Mouse (Mus musculus): ENCODE data around the gene Krt81. TPM values are rescaled to one million over a fixed set of nuclear protein-coding genes. Genes with fewer than 3 reads are reported as not detected.

Krt81 gene
- polyA plus RNA-seq (2015; fragmentation: Nextera tagmentation; extraction: Ambion mirVana), result 0.35 and 1.3 TPM in 2 replicates

GRCm38 (mm10) chr15:101463651-101464050 is at the start of gene Krt81:
Gene Krt81 (minus strand): TSS chr15:101463751.
- Histone ChIP-seq H3K36me3 (no peaks in the 10 kb centered on the region), H3K4me3 (no peak within 1 kb of the TSS), H3K9me3 (no peaks in the 10 kb centered on the region), H3K9ac (no peak within 1 kb of the TSS), H3K4me1 (no peaks in the 10 kb centered on the region), H3K4me2 (no peak within 1 kb of the TSS), H3K27ac (no peak within 1 kb of the TSS), H3K27me3 (no peaks in the 10 kb centered on the region; the same call in 1 of the 2 replicates)
- WGBS, result 80% methylated on average over 13 of the region's 13 CpGs
- ATAC-seq (ENCODE audit: insufficient number of reproducible peaks, low FRiP score, low TSS enrichment, low read depth), result no peak

GRCm38 (mm10) chr15:101508247-101508646 is 44.7 kb upstream of the Krt81 start:
- Histone ChIP-seq H3K4me3 (no peak overlapping the region), H3K27me3 (0 out of 2 replicates have a peak, but pooled peaks cover 3% of the 10 kb centered on the region), H3K9me3 (no peaks in the 10 kb centered on the region), H3K4me1 (no peaks in the 10 kb centered on the region), H3K36me3 (no peaks in the 10 kb centered on the region), H3K27ac (no peak overlapping the region), H3K4me2 (no peak overlapping the region), H3K9ac (no peak overlapping the region)
- 63% methylated on average over 9 of the region's 9 CpGs for WGBS
- ATAC-seq (ENCODE audit: insufficient number of reproducible peaks, low FRiP score, low TSS enrichment, low read depth), result no peak

DNA sequence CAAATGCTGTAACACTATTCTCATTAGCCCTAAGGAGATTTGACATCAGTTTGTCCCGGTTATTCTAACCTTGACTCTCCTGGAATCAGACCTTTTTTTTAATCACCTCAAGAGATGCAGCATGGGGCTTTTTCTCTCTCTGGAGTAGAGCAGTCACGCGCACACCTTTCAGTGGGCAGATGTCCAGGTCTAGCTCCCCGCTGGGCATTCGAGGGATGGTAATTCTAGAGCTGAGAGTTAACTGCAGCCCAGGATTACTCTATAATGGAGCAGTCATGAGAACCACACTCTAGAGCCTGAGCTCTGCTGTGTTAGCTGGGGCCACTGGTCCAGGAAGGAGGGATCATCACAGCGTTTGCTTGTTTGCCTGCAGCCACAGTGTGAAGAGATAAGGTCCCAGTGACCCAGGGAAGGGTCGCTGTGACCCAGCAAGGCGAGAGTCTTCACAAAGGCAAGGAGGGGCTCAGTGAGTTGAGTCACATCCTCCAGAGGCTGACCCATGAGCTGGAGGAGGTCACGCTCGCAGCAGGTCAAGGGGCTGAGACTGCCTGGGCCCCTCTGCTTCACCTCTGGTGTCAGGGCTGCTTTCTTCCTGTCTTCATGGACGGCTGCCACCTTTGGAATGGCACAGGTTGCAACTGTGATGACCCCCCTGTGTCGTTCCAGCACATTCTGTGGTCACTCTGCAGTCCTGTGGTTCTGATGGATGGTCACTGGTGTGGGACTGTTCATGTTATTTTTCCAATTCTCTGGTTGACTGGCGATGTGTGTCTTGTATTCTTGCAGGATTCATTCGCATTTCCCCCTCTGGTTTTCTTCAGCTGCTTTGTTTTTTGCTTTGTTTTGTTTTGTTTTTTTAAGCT is 43.6 kb upstream of the Krt81 start:
- WGBS, result 52% methylated on average over 14 of the region's 14 CpGs
- Histone ChIP-seq H3K27ac (no peak overlapping the region), H3K9ac (no peak overlapping the region), H3K4me2 (no peak overlapping the region), H3K4me3 (no peak overlapping the region), H3K36me3 (no peaks in the 10 kb centered on the region), H3K9me3 (no peaks in the 10 kb centered on the region), H3K27me3 (0 out of 2 replicates have a peak, but pooled peaks cover 3% of the 10 kb centered on the region), H3K4me1 (no peaks in the 10 kb centered on the region)
- ATAC-seq (ENCODE audit: insufficient number of reproducible peaks, low FRiP score, low TSS enrichment, low read depth), result no peak

DNA sequence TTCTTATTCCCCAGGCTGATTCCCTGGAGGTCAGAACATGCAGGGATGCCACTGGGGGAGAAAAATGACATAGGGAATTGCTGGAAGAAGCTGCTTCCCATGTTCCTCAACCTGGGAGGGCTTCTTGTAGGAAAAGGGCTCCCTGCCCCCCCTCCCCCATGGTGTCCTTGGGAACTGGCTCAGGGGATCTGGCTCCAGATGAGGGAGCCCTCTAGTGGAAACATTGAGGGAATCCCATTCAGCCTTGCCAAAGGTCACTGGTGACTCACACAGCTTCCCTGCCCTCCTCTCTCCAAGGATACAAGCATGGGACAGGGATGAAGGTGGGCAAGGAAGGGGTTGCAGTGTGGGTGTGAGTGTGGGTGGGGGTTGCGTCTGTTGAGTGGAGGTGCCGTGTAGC is 33.6 kb upstream of the Krt81 start:
- no peak overlapping the region for H3K27ac ChIP-seq
- no peaks in the 10 kb centered on the region for H3K36me3 ChIP-seq
- ATAC-seq (ENCODE audit: insufficient number of reproducible peaks, low FRiP score, low TSS enrichment, low read depth), result no peak

DNA sequence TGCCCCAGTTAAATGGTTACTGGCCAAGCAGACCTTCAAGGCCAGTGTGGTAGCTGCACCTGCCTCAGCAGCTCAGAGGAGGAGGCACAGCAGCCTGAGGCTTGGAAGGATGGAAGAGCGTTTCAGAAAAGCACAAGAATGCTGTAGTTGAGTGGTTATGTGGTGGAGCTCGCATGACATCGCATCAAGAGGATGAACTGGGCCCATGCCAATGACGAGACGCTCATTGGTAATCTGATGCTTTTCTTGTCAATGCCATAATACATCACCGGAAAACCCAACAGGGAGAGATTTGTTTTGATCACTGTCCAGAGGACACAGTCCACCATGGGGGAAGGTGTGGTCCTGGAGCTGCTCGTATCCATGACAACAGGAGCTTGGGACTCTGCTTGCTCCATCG is 31.7 kb upstream of the Krt81 start:
- WGBS, result 70% methylated on average over 8 of the region's 8 CpGs
- no peaks in the 10 kb centered on the region for H3K27me3 ChIP-seq

More for the DNA sequence above, 33.6 kb upstream of the Krt81 start:
- no peak overlapping the region for H3K9ac ChIP-seq
- no peak overlapping the region for H3K4me2 ChIP-seq
- H3K4me3 ChIP-seq, result no peak overlapping the region
- no peaks in the 10 kb centered on the region for H3K9me3 ChIP-seq
- WGBS, result 85% methylated on average over 2 of the region's 2 CpGs
- H3K27me3 ChIP-seq, result no peaks in the 10 kb centered on the region
- 0 out of 2 replicates have a peak, but pooled peaks cover 8% of the 10 kb centered on the region for H3K4me1 ChIP-seq

DNA sequence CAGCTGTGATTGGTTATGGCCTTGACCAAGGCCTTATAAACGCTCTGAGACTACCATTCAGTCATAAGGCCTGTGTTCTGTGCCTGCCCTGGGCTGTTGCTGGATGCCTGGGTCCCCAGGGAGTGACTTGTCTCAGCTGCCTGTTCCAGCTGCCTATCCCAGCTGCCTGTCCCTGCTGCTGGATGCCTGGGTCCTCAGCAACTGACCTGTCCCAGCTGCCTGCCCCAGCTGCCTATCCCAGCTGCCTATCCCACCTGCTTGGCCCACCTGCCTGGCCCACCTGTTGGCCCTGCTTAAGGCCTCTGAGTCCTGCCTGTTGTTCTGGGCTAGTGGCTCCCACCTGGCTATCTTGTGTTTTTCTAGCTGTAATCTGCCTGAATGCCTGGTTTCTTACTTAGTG is 30.7 kb upstream of the Krt81 start:
- H3K4me1 ChIP-seq, result 0 out of 2 replicates have a peak, but pooled peaks cover 8% of the 10 kb centered on the region
- no peak for ATAC-seq (ENCODE audit: insufficient number of reproducible peaks, low FRiP score, low TSS enrichment, low read depth)
- no peak overlapping the region for H3K9ac ChIP-seq
- WGBS, result 17% methylated on average over 1 of the region's 1 CpGs
- no peak overlapping the region for H3K4me3 ChIP-seq
- H3K27me3 ChIP-seq, result no peaks in the 10 kb centered on the region
- no peak overlapping the region for H3K4me2 ChIP-seq
- no peak overlapping the region for H3K27ac ChIP-seq
- no peaks in the 10 kb centered on the region for H3K36me3 ChIP-seq
- no peaks in the 10 kb centered on the region for H3K9me3 ChIP-seq

More for the DNA sequence above, 31.7 kb upstream of the Krt81 start:
- no peak overlapping the region for H3K4me3 ChIP-seq
- no peak overlapping the region for H3K27ac ChIP-seq
- H3K4me1 ChIP-seq, result 0 out of 2 replicates have a peak, but pooled peaks cover 8% of the 10 kb centered on the region
- H3K36me3 ChIP-seq, result no peaks in the 10 kb centered on the region
- no peaks in the 10 kb centered on the region for H3K9me3 ChIP-seq
- ATAC-seq (ENCODE audit: insufficient number of reproducible peaks, low FRiP score, low TSS enrichment, low read depth), result no peak
- H3K4me2 ChIP-seq, result no peak overlapping the region
- no peak overlapping the region for H3K9ac ChIP-seq

- Histone ChIP-seq H3K27ac (no peak overlapping the region), H3K9ac (no peak overlapping the region), H3K4me1 (0 out of 2 replicates have a peak, but pooled peaks cover 8% of the 10 kb centered on the region), H3K36me3 (no peaks in the 10 kb centered on the region), H3K4me3 (no peak overlapping the region), H3K27me3 (no peaks in the 10 kb centered on the region), H3K4me2 (no peak overlapping the region), H3K9me3 (no peaks in the 10 kb centered on the region)
- WGBS, result 90% methylated on average over 6 of the region's 6 CpGs
- ATAC-seq (ENCODE audit: insufficient number of reproducible peaks, low FRiP score, low TSS enrichment, low read depth), result no peak
These were observed 30.2 kb upstream of the Krt81 start for GRCm38 (mm10) chr15:101493713-101494112.

GRCm38 (mm10) chr15:101492718-101493117 is 29.2 kb upstream of the Krt81 start:
- Histone ChIP-seq H3K9me3 (no peaks in the 10 kb centered on the region), H3K36me3 (no peaks in the 10 kb centered on the region), H3K27me3 (no peaks in the 10 kb centered on the region), H3K4me1 (0 out of 2 replicates have a peak, but pooled peaks cover 8% of the 10 kb centered on the region), H3K27ac (no peak overlapping the region), H3K4me2 (no peak overlapping the region), H3K9ac (no peak overlapping the region), H3K4me3 (no peak overlapping the region)
- WGBS, result 44% methylated on average over 8 of the region's 8 CpGs
- no peak for ATAC-seq (ENCODE audit: insufficient number of reproducible peaks, low FRiP score, low TSS enrichment, low read depth)

GRCm38 (mm10) chr15:101491431-101491830 is 27.9 kb upstream of the Krt81 start, which contains the start of gene Krt83:
Gene Krt83 (minus strand): TSS chr15:101491512.
- H3K9me3 ChIP-seq, result no peaks in the 10 kb centered on the region
- no peak within 1 kb of the TSS for H3K4me2 ChIP-seq
- H3K4me1 ChIP-seq, result 0 out of 2 replicates have a peak, but pooled peaks cover 8% of the 10 kb centered on the region
- H3K9ac ChIP-seq, result no peak within 1 kb of the TSS
- no peaks in the 10 kb centered on the region for H3K36me3 ChIP-seq
- H3K27me3 ChIP-seq, result no peaks in the 10 kb centered on the region
- no peak for ATAC-seq (ENCODE audit: insufficient number of reproducible peaks, low FRiP score, low TSS enrichment, low read depth)
- WGBS, result 62% methylated on average over 6 of the region's 6 CpGs
- no peak within 1 kb of the TSS for H3K4me3 ChIP-seq
- no peak within 1 kb of the TSS for H3K27ac ChIP-seq

GRCm38 (mm10) chr15:101485911-101486635 is 22.5 kb upstream of the Krt81 start:
- no peak overlapping the region for H3K9ac ChIP-seq
- no peaks in the 10 kb centered on the region for H3K27me3 ChIP-seq
- H3K4me1 ChIP-seq, result 0 out of 2 replicates have a peak, but pooled peaks cover 5% of the 10 kb centered on the region
- H3K36me3 ChIP-seq, result no peaks in the 10 kb centered on the region
- no peak overlapping the region for H3K4me2 ChIP-seq
- no peak overlapping the region for H3K27ac ChIP-seq
- H3K9me3 ChIP-seq, result no peaks in the 10 kb centered on the region
- no peak for ATAC-seq (ENCODE audit: insufficient number of reproducible peaks, low FRiP score, low TSS enrichment, low read depth)
- WGBS, result 65% methylated on average over 11 of the region's 11 CpGs
- H3K4me3 ChIP-seq, result no peak overlapping the region

- ATAC-seq (ENCODE audit: insufficient number of reproducible peaks, low FRiP score, low TSS enrichment, low read depth), result no peak
- WGBS, result 52% methylated on average over 1 of the region's 1 CpGs
- H3K4me3 ChIP-seq, result no peak overlapping the region
- H3K27ac ChIP-seq, result no peak overlapping the region
- H3K27me3 ChIP-seq, result no peaks in the 10 kb centered on the region
- 0 out of 2 replicates have a peak, but pooled peaks cover 5% of the 10 kb centered on the region for H3K4me1 ChIP-seq
- no peak overlapping the region for H3K9ac ChIP-seq
- no peak overlapping the region for H3K4me2 ChIP-seq
- no peaks in the 10 kb centered on the region for H3K36me3 ChIP-seq
- H3K9me3 ChIP-seq, result no peaks in the 10 kb centered on the region
These were observed 21.4 kb upstream of the Krt81 start for GRCm38 (mm10) chr15:101484939-101485338.

GRCm38 (mm10) chr15:101483646-101484045 is 20.1 kb upstream of the Krt81 start:
- Histone ChIP-seq H3K9ac (no peak overlapping the region), H3K4me3 (no peak overlapping the region), H3K4me2 (no peak overlapping the region), H3K4me1 (peaks cover 14% of the 10 kb centered on the region), H3K27ac (no peak overlapping the region), H3K36me3 (no peaks in the 10 kb centered on the region), H3K27me3 (peaks cover 8% of the 10 kb centered on the region), H3K9me3 (no peaks in the 10 kb centered on the region)
- ATAC-seq (ENCODE audit: insufficient number of reproducible peaks, low FRiP score, low TSS enrichment, low read depth), result no peak
- 69% methylated on average over 1 of the region's 1 CpGs for WGBS
